ENCODE assay signal across 21 mouse cellular contexts in the genomic region with DNA sequence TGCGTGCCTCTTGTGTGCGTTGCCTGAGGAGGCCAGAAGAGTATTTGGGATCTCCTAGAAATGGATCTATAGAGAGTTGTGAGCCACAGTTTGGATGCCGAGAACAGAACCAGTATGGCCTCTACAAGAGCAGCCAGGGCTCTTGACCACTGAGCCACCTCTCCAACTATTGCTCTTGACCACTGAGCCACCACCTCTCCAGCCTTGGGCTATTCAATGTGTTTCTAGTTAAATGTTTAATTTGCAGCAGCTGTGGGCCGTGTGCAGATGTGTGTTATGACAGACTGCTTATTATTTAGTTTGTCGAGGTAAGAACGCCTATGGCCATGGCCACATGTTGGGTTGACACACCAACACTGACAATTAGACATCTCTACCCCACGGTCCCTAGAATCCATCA.
A peak's percentile ranks its signal among the peaks of the same experiment; 100 is the strongest.
DNase-seq lines count a peak whose midpoint lies in the region; ATAC-seq lines count a peak whose summit lies in the region.
"Had no signal": no experiment of that assay in that cellular context is flagged by ENCODE, and none has a peak within 500 bp of the region (broad histone marks: within the 10 kb centered on the region; RNA-seq: fewer than 3 reads in every experiment).

No protein-coding gene starts in this region.

- ATAC-seq in embryonic facial prominence, embryonic 11.5 days (replicated peaks; ENCODE audit: insufficient number of reproducible peaks, low FRiP score, low TSS enrichment, low read depth) = no peak; the same call in 1 of the 2 replicates
- no peak for ATAC-seq in inflammation-experienced regulatory T-cells, adult 6 months
- ATAC-seq: CD4-positive, CD25-positive, alpha-beta regulatory T cell, adult 4 months; forebrain, embryonic 14.5 days; intestine, embryonic 15.5 days had no signal

- no peaks in the 10 kb centered on the region for H3K27me3 ChIP-seq in embryonic facial prominence, embryonic 11.5 days (ENCODE audit: control insufficient read depth, insufficient read depth, low read length)
- no peaks in the 10 kb centered on the region for H3K27me3 ChIP-seq in limb, embryonic 10.5 days (ENCODE audit: low read depth, poor library complexity, severe bottlenecking)
- H3K27me3 ChIP-seq: hindbrain, embryonic 12.5 days; hindbrain, embryonic 15.5 days; intestine, embryonic 15.5 days had no signal

- no peak overlapping the region for H3K27ac ChIP-seq in embryonic facial prominence, embryonic 11.5 days (replicated peaks; ENCODE audit: low read depth, low read length)
- H3K27ac ChIP-seq in limb, embryonic 10.5 days = no peak overlapping the region
- H3K27ac ChIP-seq: forebrain, embryonic 10.5 days; hindbrain, embryonic 12.5 days; hindbrain, embryonic 15.5 days; intestine, embryonic 15.5 days had no signal

- H3K4me2 ChIP-seq in embryonic facial prominence, embryonic 11.5 days (ENCODE audit: low read depth, low read length) = no peak overlapping the region
- H3K4me2 ChIP-seq: heart, embryonic 11.5 days; hindbrain, embryonic 12.5 days; hindbrain, embryonic 15.5 days; intestine, embryonic 15.5 days had no signal

- 52% methylated on average over 7 of the region's 7 CpGs for WGBS in embryonic facial prominence, embryonic 11.5 days
- WGBS in limb, embryonic 10.5 days = 65% methylated on average over 7 of the region's 7 CpGs

- H3K4me3 ChIP-seq in embryonic facial prominence, embryonic 11.5 days (ENCODE audit: low read depth, low read length) = no peak overlapping the region
- H3K4me3 ChIP-seq in limb, embryonic 10.5 days = no peak overlapping the region
- H3K4me3 ChIP-seq: forebrain, embryonic 10.5 days; hindbrain, embryonic 12.5 days; hindbrain, embryonic 15.5 days; intestine, embryonic 15.5 days had no signal

- DNase-seq in heart, adult 11 months = peak; percentile 1
- DNase-seq in heart, adult 9 months (ENCODE audit: low spot score in 2 of 2) = no peak
- DNase-seq in embryonic facial prominence, embryonic 11.5 days (ENCODE audit: low spot score) = peak; percentile 66
- DNase-seq in limb, embryonic 10.5 days (ENCODE audit: low spot score) = peak; percentile 59
- DNase-seq in retina, embryonic 14.5 days (ENCODE audit: low spot score) = no peak
- DNase-seq: adrenal gland, adult 8-10 months; adrenal gland, postnatal 25 days; cerebellum, adult 11-12 months; cerebellum, adult 8-10 months; cerebellum, postnatal 36 days; gastrocnemius, postnatal 10 days; gastrocnemius, postnatal 36 days; kidney, adult 11 months had no signal

- no peak overlapping the region for H3K9ac ChIP-seq in embryonic facial prominence, embryonic 11.5 days (replicated peaks; ENCODE audit: low read length)
- H3K9ac ChIP-seq: hindbrain, embryonic 12.5 days; hindbrain, embryonic 15.5 days; intestine, embryonic 15.5 days had no signal

- no peaks in the 10 kb centered on the region; the same call in 1 of the 2 replicates for H3K4me1 ChIP-seq in embryonic facial prominence, embryonic 11.5 days (ENCODE audit: control insufficient read depth, insufficient read depth, low read length)
- H3K4me1 ChIP-seq in limb, embryonic 10.5 days = peaks cover 37% of the 10 kb centered on the region

- no peaks in the 10 kb centered on the region for H3K36me3 ChIP-seq in embryonic facial prominence, embryonic 11.5 days (replicated peaks; ENCODE audit: control insufficient read depth, insufficient read depth, low read depth, low read length)
- H3K36me3 ChIP-seq in limb, embryonic 10.5 days = no peaks in the 10 kb centered on the region
- H3K36me3 ChIP-seq: forebrain, embryonic 10.5 days; hindbrain, embryonic 12.5 days; hindbrain, embryonic 15.5 days; intestine, embryonic 15.5 days had no signal

- no peaks in the 10 kb centered on the region for H3K9me3 ChIP-seq in embryonic facial prominence, embryonic 11.5 days (replicated peaks; ENCODE audit: control insufficient read depth, low read length)
- no peaks in the 10 kb centered on the region for H3K9me3 ChIP-seq in limb, embryonic 10.5 days (replicated peaks)
- H3K9me3 ChIP-seq: forebrain, embryonic 10.5 days; hindbrain, embryonic 12.5 days; hindbrain, embryonic 15.5 days; intestine, embryonic 15.5 days had no signal

Comparison
In these comparisons a context has a peak if more than half of its experiments do, and no peak if none do; other contexts are left out.
1. DNase-seq: peak in heart, adult 11 months (single experiment), embryonic facial prominence, embryonic 11.5 days (single experiment) and limb, embryonic 10.5 days (single experiment); none in heart, adult 9 months (0 of 2) and retina, embryonic 14.5 days (single experiment).